Mouse (Mus musculus) liver, embryonic 14.5 days (tissue): Measurements from ENCODE around the gene Mknk1.

Experiments used
- CTCF ChIP-seq: IDR thresholded peaks from 2 replicates; pipeline ENCODE4 v1.5.1; 2016; ENCODE audit warnings: antibody characterized with exemption, low read depth, control low read depth
- EP300 ChIP-seq: IDR thresholded peaks from 2 replicates; pipeline ENCODE4 v1.6.1; 2016; ENCODE audit warnings: antibody characterized with exemption, low read depth

- TF ChIP-seq CTCF = no peak
- no peak for TF ChIP-seq EP300
These were observed 18.8 kb upstream of the Mknk1 start for GRCm38 (mm10) chr4:115820199-115820598.
